Mouse (Mus musculus) embryonic facial prominence, embryonic 14.5 days (tissue): Measurements from ENCODE around the gene Cep152. TPM values are rescaled to one million over a fixed set of nuclear protein-coding genes. Genes with fewer than 3 reads are reported as not detected.

Experiments used
- ATAC-seq: fragments of 200-750 bp; cut with Nextera tagmentation; 2 replicates; pipeline ENCODE4 v1.8.0; 2017; ENCODE audit warnings: low read depth, moderate number of reproducible peaks, moderate TSS enrichment
- DNase-seq: peaks from one replicate; pipeline ENCODE4 v3.0.0-alpha.2; 2015; ENCODE audit warnings: low spot score
- H3K27ac ChIP-seq: fragments of 300-500 bp; sonication (generic); replicated peaks from 2 replicates; pipeline ENCODE4 v1.5.1; 2014; ENCODE audit warnings: low read depth, mild to moderate bottlenecking, low read length, moderate library complexity
- H3K27me3 ChIP-seq: fragments of 300-500 bp; sonication (generic); replicated peaks from 2 replicates; pipeline ENCODE4 v1.6.1; 2014; ENCODE audit warnings: low read length; ENCODE audit not compliant: control insufficient read depth, insufficient read depth
- H3K36me3 ChIP-seq: fragments of 300-500 bp; sonication (generic); 2 replicates; pipeline ENCODE4 v1.6.1; 2014; ENCODE audit warnings: low read length, mixed read lengths; ENCODE audit not compliant: control insufficient read depth, insufficient read depth
- H3K4me1 ChIP-seq: fragments of 300-500 bp; sonication (generic); 2 replicates; pipeline ENCODE4 v1.6.1; 2014; ENCODE audit warnings: antibody characterized with exemption, low read length; ENCODE audit not compliant: control insufficient read depth, insufficient read depth
- H3K4me2 ChIP-seq: fragments of 300-500 bp; sonication (generic); 2 replicates; pipeline ENCODE4 v1.6.1; 2014; ENCODE audit warnings: low read depth, mild to moderate bottlenecking, low read length, moderate library complexity, mixed read lengths
- H3K4me3 ChIP-seq: fragments of 300-500 bp; sonication (generic); 2 replicates; pipeline ENCODE4 v1.5.1; 2014; ENCODE audit warnings: low read depth, mild to moderate bottlenecking, low read length
- H3K9ac ChIP-seq: fragments of 300-500 bp; sonication (generic); 2 replicates; pipeline ENCODE4 v1.6.1; 2014; ENCODE audit warnings: low read depth, mild to moderate bottlenecking, low read length, moderate library complexity, mixed read lengths
- H3K9me3 ChIP-seq: fragments of 300-500 bp; sonication (generic); 2 replicates; pipeline ENCODE4 v1.6.1; 2016; ENCODE audit warnings: low read length; ENCODE audit not compliant: control insufficient read depth
- WGBS: fragments of 180-500 bp; shearing (Covaris S2); extraction: QIAGEN DNeasy Blood & Tissue Kit; methylation state at CpG from one replicate; pipeline ENCODE4 v1.1.7; 2014; 5-methylcytosine and 5-hydroxymethylcytosine counted together
- polyA plus RNA-seq: library from polyadenylated mRNA; unstranded; fragments of >200 nt; fragmentation: Nextera tagmentation; extraction: Ambion mirVana; gene quantifications from 2 replicates; pipeline ENCODE4 v1.2.1, GENCODE M21; 2014

Gene Cep152
- polyA plus RNA-seq, 1 experiment from 2014 or later = 6.9 TPM

GRCm38 (mm10) chr2:125594786-125595185 lies 30.1 kb downstream of the Cep152 start:
- Histone ChIP-seq H3K4me3 (no peak overlapping the region), H3K27ac (no peak overlapping the region), H3K4me1 (no peaks in the 10 kb centered on the region), H3K9me3 (no peaks in the 10 kb centered on the region), H3K27me3 (no peaks in the 10 kb centered on the region), H3K36me3 (peaks cover 64% of the 10 kb centered on the region), H3K9ac (no peak overlapping the region), H3K4me2 (no peak overlapping the region)
- 90% methylated on average over 12 of the region's 12 CpGs for WGBS
- ATAC-seq = no peak
- no peak for DNase-seq

- H3K36me3 ChIP-seq = peaks cover 63% of the 10 kb centered on the region
- no peak overlapping the region for H3K4me2 ChIP-seq
Observed at GRCm38 (mm10) chr2:125594072-125594471, 30.8 kb downstream of the Cep152 start.

DNA sequence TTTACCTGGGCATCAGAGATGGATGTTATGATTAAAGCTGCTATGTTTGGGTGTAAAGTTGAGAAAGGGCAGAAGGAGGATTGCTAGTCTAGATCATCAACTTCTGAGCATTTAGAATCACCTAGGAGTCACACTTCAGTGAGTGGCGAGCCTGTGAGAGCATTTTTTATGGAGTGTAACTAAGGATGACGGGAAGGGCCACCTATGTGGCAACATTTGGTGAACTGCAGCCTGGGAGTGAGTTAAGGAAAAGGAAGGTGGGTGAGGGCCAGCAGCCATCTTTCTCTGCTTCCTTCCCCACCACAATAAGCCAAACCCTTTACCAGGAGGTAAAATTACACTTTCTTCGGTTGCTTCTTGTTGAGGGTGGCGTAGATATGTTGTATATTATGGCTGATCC lies 33.0 kb downstream of the Cep152 start:
- WGBS = 92% methylated on average over 4 of the region's 4 CpGs
- Histone ChIP-seq H3K9ac (no peak overlapping the region), H3K4me1 (no peaks in the 10 kb centered on the region), H3K27me3 (no peaks in the 10 kb centered on the region), H3K36me3 (peaks cover 75% of the 10 kb centered on the region), H3K4me3 (no peak overlapping the region), H3K9me3 (no peaks in the 10 kb centered on the region), H3K27ac (no peak overlapping the region), H3K4me2 (no peak overlapping the region)
- DNase-seq (no peak), ATAC-seq (no peak)

More at GRCm38 (mm10) chr2:125594072-125594471, 30.8 kb downstream of the Cep152 start:
- 75% methylated on average over 6 of the region's 6 CpGs for WGBS
- H3K9ac ChIP-seq = no peak overlapping the region
- H3K27ac ChIP-seq = no peak overlapping the region
- no peaks in the 10 kb centered on the region for H3K4me1 ChIP-seq
- H3K4me3 ChIP-seq = no peak overlapping the region
- no peaks in the 10 kb centered on the region for H3K27me3 ChIP-seq
- DNase-seq = no peak
- no peaks in the 10 kb centered on the region for H3K9me3 ChIP-seq
- no peak for ATAC-seq

DNA sequence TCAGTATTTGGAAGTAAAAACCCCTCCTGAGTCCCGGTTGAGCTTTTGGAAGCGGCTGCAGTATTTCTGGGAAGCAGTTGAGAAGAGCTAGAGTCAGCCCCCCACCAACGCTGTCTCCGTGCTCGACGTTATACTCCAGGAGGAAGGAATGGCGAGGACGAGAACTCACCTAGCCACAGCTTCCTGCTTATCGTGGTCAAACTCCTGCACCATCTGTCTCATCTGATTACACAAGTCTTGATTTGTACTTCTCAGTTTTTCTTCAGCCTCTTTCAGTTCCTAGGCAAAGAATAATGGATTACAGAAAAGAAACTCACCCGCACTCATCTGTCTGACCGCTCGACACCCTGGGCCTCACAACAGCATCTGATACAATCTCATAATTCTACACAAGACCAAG lies 35.6 kb downstream of the Cep152 start:
- H3K9ac ChIP-seq = no peak overlapping the region
- no peaks in the 10 kb centered on the region for H3K4me1 ChIP-seq
- H3K9me3 ChIP-seq = no peaks in the 10 kb centered on the region
- no peak overlapping the region for H3K4me2 ChIP-seq
- ATAC-seq (no peak), DNase-seq (no peak)
- no peak overlapping the region for H3K27ac ChIP-seq
- H3K36me3 ChIP-seq = peaks cover 77% of the 10 kb centered on the region
- WGBS = 94% methylated on average over 12 of the region's 12 CpGs
- H3K27me3 ChIP-seq = no peaks in the 10 kb centered on the region
- no peak overlapping the region for H3K4me3 ChIP-seq

GRCm38 (mm10) chr2:125581081-125581480 lies 43.8 kb downstream of the Cep152 start:
- DNase-seq (no peak), ATAC-seq (no peak)
- no peak overlapping the region for H3K27ac ChIP-seq
- no peak overlapping the region for H3K9ac ChIP-seq
- no peak overlapping the region for H3K4me2 ChIP-seq
- 91% methylated on average over 5 of the region's 5 CpGs for WGBS
- peaks cover 73% of the 10 kb centered on the region for H3K36me3 ChIP-seq
- H3K4me3 ChIP-seq = no peak overlapping the region
- no peaks in the 10 kb centered on the region for H3K4me1 ChIP-seq
- no peaks in the 10 kb centered on the region for H3K9me3 ChIP-seq
- H3K27me3 ChIP-seq = no peaks in the 10 kb centered on the region

GRCm38 (mm10) chr2:125577670-125578069 lies 47.2 kb downstream of the Cep152 start:
- H3K27me3 ChIP-seq = no peaks in the 10 kb centered on the region
- 68% methylated on average over 4 of the region's 4 CpGs for WGBS
- peaks cover 78% of the 10 kb centered on the region for H3K36me3 ChIP-seq
- ATAC-seq (no peak), DNase-seq (no peak)
- H3K27ac ChIP-seq = no peak overlapping the region
- H3K4me3 ChIP-seq = no peak overlapping the region
- no peaks in the 10 kb centered on the region for H3K9me3 ChIP-seq
- H3K9ac ChIP-seq = no peak overlapping the region
- no peak overlapping the region for H3K4me2 ChIP-seq
- H3K4me1 ChIP-seq = no peaks in the 10 kb centered on the region

DNA sequence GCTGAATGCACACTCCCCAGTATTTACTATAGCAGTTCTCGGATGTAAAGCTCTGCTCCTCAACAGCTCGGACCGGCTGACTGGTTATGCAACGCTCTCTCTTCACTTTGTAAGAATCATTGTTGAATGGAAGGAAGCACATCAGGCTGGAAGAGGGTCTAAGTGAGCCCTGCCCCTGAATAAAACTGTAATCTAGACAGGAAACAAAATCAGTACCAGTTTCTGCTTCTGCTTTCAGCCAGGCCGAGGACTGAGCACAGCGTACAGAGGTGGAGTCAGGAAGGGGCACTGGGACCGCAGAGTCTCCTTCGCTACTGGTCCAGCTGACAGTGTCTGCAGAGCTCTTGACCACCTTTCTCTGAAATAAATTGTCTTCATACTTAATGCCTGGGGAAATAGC lies 48.4 kb downstream of the Cep152 start:
- WGBS = 92% methylated on average over 8 of the region's 8 CpGs
- ATAC-seq (no peak), DNase-seq (no peak)
- Histone ChIP-seq H3K9me3 (no peaks in the 10 kb centered on the region), H3K27me3 (no peaks in the 10 kb centered on the region), H3K4me3 (no peak overlapping the region), H3K27ac (no peak overlapping the region), H3K36me3 (peaks cover 79% of the 10 kb centered on the region), H3K4me1 (no peaks in the 10 kb centered on the region), H3K9ac (no peak overlapping the region), H3K4me2 (no peak overlapping the region)

- ATAC-seq = no peak
- Histone ChIP-seq H3K9ac (no peak overlapping the region), H3K4me3 (no peak overlapping the region), H3K36me3 (peaks cover 79% of the 10 kb centered on the region), H3K27ac (no peak overlapping the region), H3K4me2 (no peak overlapping the region), H3K4me1 (no peaks in the 10 kb centered on the region), H3K9me3 (no peaks in the 10 kb centered on the region), H3K27me3 (no peaks in the 10 kb centered on the region)
- WGBS = 87% methylated on average over 3 of the region's 3 CpGs
- DNase-seq = no peak
Observed at GRCm38 (mm10) chr2:125575766-125576165, 49.1 kb downstream of the Cep152 start.

- H3K9me3 ChIP-seq = no peaks in the 10 kb centered on the region
- no peak overlapping the region for H3K27ac ChIP-seq
- no peak for DNase-seq
- no peak overlapping the region for H3K9ac ChIP-seq
- H3K4me2 ChIP-seq = no peak overlapping the region
- peaks cover 4% of the 10 kb centered on the region for H3K4me1 ChIP-seq
- WGBS = 93% methylated on average over 11 of the region's 11 CpGs
- no peak for ATAC-seq
- H3K36me3 ChIP-seq = peaks cover 54% of the 10 kb centered on the region
- no peaks in the 10 kb centered on the region for H3K27me3 ChIP-seq
- H3K4me3 ChIP-seq = no peak overlapping the region
Observed at GRCm38 (mm10) chr2:125563884-125564283, 61.0 kb downstream of the Cep152 start.
